Comparison of ENCODE assay signal across 19 mouse cellular contexts in genomic region chr3:137351882-137352281, GRCm38 (mm10). TPM values are rescaled to one million over a fixed set of nuclear protein-coding genes. Genes with fewer than 3 reads are reported as not detected.
A peak's percentile ranks its signal among the peaks of the same experiment; 100 is the strongest.
DNase-seq lines count a peak whose midpoint lies in the region; TF ChIP-seq lines count a peak whose summit lies in the region.
"Had no signal": no experiment of that assay in that cellular context is flagged by ENCODE, and none has a peak within 500 bp of the region (broad histone marks: within the 10 kb centered on the region; RNA-seq: fewer than 3 reads in every experiment).

No protein-coding gene starts in this region.

- 0 out of 2 replicates have a peak overlapping the region, but pooled peaks have one; percentile 43 for H3K27ac ChIP-seq in layer of hippocampus, adult 2 months
- no peak overlapping the region for H3K27ac ChIP-seq in hindbrain, embryonic 10.5 days
- H3K27ac ChIP-seq: embryonic facial prominence, embryonic 13.5 days; forebrain, embryonic 12.5 days; gastrocnemius, adult 2 months; hindbrain, embryonic 15.5 days had no signal

- H3K36me3 ChIP-seq in hindbrain, embryonic 10.5 days = no peaks in the 10 kb centered on the region
- H3K36me3 ChIP-seq: embryonic facial prominence, embryonic 13.5 days; forebrain, embryonic 12.5 days; heart, embryonic 12.5 days; hindbrain, embryonic 15.5 days had no signal

- H3K4me3 ChIP-seq in layer of hippocampus, adult 2 months = no peak overlapping the region
- H3K4me3 ChIP-seq in hindbrain, embryonic 10.5 days = no peak overlapping the region
- H3K4me3 ChIP-seq: embryonic facial prominence, embryonic 13.5 days; forebrain, embryonic 12.5 days; gastrocnemius, adult 2 months; heart, embryonic 12.5 days; hindbrain, embryonic 15.5 days had no signal

- TF ChIP-seq CTCF in layer of hippocampus, adult 2 months (conservative IDR thresholded peaks at IDR 0.05) = no peak

- 90% methylated on average over 5 of the region's 5 CpGs for WGBS in hindbrain, embryonic 10.5 days

- no peaks in the 10 kb centered on the region for H3K9me3 ChIP-seq in hindbrain, embryonic 10.5 days
- H3K9me3 ChIP-seq: embryonic facial prominence, embryonic 13.5 days; forebrain, embryonic 12.5 days; heart, embryonic 12.5 days; hindbrain, embryonic 15.5 days had no signal

- H3K27me3 ChIP-seq in hindbrain, embryonic 10.5 days (ENCODE audit: insufficient read depth, poor library complexity, severe bottlenecking) = no peaks in the 10 kb centered on the region
- H3K27me3 ChIP-seq: embryonic facial prominence, embryonic 13.5 days; forebrain, embryonic 12.5 days; heart, embryonic 12.5 days; hindbrain, embryonic 15.5 days had no signal

- H3K4me1 ChIP-seq in hindbrain, embryonic 10.5 days (replicated peaks) = no peaks in the 10 kb centered on the region
- H3K4me1 ChIP-seq: embryonic facial prominence, embryonic 13.5 days; forebrain, embryonic 12.5 days; hindbrain, embryonic 15.5 days had no signal

- DNase-seq in frontal cortex, postnatal 36 days (ENCODE audit: low spot score in 2 of 2) = peak; percentile 11 to 14
- DNase-seq in frontal cortex, postnatal 14 days (ENCODE audit: low spot score in 2 of 2) = no peak
- DNase-seq in layer of hippocampus, adult 2 months (ENCODE audit: low spot score in 2 of 2) = peak in 1 of 2 experiments; percentile 13
- no peak for DNase-seq in layer of hippocampus, postnatal 25 days (ENCODE audit: extremely low spot score in 1 of 2, low spot score in 1 of 2)
- peak; percentile 35 for DNase-seq in right cerebral cortex, adult 18-20 months
- DNase-seq in right cerebral cortex, postnatal 4 days = no peak
- no peak for DNase-seq in hindbrain, embryonic 10.5 days (ENCODE audit: low spot score)
- DNase-seq: adrenal gland, adult 8-10 months; adrenal gland, postnatal 36 days; cerebellum, adult 11-12 months; cerebellum, adult 9-10 months; cerebellum, postnatal 36 days; gastrocnemius, adult 2 months; gastrocnemius, postnatal 25 days had no signal

RNA-seq across cellular contexts. Expression of gene Emcn, which starts 11.0 kb away (rescaled TPM):
- 1 to 10 TPM; 5.9 to 6.1 TPM for total RNA-seq in layer of hippocampus, adult 2 months (2021)
- total RNA-seq in layer of hippocampus, postnatal 25 days (2021) = 10 to 100 TPM in 1 of 2 experiments, 1 to 10 TPM in 1; 6.4 to 10.6 TPM
- polyA plus RNA-seq in hindbrain, embryonic 10.5 days (2016; fragmentation: Nextera tagmentation; extraction: Ambion mirVana) = 20.7 and 25.0 TPM in 2 replicates
- total RNA-seq: ES-E14 had no signal

Comparison
In these comparisons a context has a peak if more than half of its experiments do, and no peak if none do; other contexts are left out.
1. DNase-seq: peak in frontal cortex, postnatal 36 days (2 of 2) and right cerebral cortex, adult 18-20 months (single experiment); none in frontal cortex, postnatal 14 days (0 of 2), layer of hippocampus, postnatal 25 days (0 of 2), right cerebral cortex, postnatal 4 days (single experiment) and hindbrain, embryonic 10.5 days (single experiment).